Mouse (Mus musculus) B cell, adult 2 months (primary cell): ENCODE measurements around the gene Bcdin3d.

Experiments
- DNase-seq, 2 experiments: peaks; one replicate each; pipeline ENCODE4 v3.0.0; 2022

Bcdin3d gene

GRCm38 (mm10) chr15:99438966-99439698 lies 35.4 kb downstream of the Bcdin3d start:
- no peak for DNase-seq

GRCm38 (mm10) chr15:99433913-99434312 lies 40.6 kb downstream of the Bcdin3d start:
- no peak for DNase-seq

DNA sequence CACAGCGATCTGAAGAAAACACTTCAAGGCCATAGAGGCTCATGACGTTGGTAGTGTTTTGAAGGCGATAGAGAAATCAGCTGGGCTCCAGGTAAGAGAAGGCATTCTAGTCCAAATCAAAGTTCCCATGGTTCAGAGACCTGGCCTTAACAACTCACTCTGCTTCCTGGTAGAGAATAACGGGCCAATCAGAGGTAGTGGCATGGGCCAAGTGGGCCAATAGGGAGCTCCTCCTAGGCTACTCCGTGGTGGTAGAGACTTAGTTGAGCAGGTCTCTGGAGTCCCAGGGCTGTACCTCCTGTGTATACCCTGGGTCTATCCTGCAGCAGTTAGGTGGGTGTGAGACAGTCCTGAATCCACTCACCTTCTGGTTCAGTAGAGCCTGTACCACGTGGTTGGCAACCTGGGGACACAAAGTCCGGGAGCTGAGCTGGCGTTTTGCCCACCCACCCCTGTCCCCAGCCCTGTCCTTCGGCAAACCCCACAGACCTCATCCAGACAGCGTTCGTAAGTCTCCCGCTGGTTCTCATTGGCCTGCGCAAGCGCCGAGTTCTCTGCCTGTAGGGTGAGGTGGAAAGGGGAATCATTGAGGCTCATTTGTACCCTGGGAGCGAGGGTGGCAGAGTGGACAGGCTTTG lies 41.3 kb downstream of the Bcdin3d start:
- DNase-seq: no peak

GRCm38 (mm10) chr15:99431967-99432366 lies 42.6 kb downstream of the Bcdin3d start:
- DNase-seq: no peak

DNA sequence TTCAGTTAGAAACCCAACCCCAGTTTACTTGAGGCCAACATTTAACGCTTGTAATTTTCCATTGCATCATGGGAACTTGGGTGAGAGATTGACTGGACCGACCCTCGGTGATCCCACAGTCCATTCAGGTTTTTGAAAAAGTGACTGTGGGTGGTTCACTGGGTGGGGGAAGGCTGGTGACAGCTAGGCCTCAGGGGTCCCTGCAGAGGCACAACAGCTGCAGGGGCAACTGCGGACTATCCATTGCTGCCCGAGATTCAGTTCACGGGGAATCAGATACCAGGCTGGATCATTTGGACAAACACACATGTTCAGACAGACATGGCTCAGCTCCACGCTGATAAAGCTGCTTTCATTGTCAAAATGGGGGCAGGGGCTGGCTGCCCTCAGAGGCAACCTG lies 43.0 kb downstream of the Bcdin3d start:
- no peak for DNase-seq

- DNase-seq: no peak
Observed at GRCm38 (mm10) chr15:99431063-99431462, 43.5 kb downstream of the Bcdin3d start.

DNA sequence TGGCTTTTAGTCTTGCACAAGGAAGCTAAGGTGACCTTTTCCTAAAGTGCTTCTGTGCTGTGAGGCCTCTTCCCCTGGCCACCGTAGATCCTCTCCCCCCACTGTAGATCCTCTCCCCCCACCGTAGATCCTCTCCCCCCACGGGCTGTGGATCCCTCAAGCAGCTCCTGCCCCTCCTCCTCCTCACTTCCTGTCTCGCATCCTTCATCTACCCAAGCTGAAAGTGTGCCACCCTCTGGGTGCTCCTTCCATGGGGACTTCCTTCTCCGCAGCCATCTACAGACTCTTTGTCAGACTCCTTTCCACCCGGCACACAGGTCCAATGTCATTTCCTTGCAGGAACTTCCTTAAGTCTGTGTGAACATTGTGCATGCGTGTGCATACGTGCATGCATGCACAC lies 44.1 kb downstream of the Bcdin3d start:
- DNase-seq: no peak

DNA sequence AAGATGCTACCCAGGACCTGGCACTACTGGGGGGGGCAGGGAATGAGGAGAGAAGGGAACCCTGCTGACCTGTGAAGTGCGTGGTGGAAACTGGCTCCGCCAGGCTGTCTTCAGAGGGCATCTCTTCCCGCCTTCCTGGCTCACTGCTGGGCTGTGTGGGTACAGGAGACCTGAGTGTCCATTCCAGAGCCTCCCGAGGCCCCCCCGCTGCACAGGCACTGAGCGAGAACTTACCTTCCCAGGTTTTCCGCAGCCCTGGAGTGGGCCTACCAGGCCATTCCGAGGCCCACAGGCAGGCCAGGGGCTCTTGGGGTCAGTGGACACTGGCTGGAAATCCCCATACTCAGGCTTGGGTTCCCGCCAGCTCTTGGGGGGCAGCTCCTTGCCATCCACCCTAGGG lies 50.6 kb downstream of the Bcdin3d start:
- DNase-seq: no peak

DNA sequence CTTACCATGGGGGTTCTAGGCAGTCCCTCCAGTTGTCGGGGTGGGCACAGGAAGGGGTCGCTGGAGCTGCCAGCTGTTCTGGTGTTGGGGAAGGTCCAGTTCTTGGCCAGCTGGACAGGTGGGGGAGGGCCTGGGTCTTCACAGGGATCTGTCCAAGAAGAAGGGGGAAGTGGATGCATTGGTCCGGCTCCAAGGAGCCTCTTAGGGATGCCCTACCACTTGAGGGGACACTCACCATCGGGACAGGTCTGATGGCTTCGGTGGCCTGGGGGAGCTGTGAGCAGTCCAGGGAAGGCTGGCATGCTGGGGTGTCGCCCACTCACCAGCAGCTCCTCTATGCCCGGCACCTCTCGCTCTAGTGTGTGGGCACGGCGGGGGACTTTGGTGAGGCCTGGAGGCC lies 51.4 kb downstream of the Bcdin3d start:
- no peak for DNase-seq

DNA sequence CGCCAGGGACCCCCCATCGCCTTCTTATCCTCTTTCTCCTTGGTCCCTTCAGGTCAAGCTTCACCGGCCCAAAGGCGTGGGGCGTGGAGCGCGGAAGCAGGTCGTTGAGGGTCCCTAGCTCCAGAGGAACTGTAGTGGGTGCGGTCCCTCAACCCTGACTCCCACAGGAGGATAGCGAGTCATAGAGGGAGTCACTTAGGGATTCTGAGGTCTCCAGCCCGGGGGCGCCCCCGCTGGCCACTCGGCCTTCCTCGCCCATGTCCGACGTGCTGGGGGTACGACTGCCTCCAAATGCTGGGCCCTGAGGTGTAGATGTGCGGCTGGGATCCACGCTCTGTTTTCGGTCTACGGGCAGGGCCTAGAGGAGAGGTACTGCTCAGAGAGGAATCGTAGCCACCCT lies 52.0 kb downstream of the Bcdin3d start:
- DNase-seq: no peak

DNA sequence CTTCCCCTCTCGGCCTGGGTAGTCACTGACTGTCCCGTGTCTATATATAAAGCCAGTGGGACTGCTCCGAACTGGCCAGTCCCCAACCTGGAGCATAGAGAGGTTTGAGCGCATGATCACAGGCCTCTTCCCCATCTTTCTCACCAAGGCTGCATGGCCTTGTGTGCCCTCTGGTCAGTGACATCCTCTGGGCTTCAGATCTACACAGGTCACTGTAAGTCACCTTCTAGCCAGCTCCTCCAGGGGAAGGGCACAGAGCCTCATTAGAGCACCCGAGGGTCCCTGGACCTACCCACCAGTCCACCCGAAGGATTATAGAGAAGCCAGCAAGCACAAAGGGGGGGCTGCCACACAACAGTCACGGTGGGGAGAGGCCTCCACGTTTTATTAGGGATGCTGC lies 52.9 kb downstream of the Bcdin3d start:
- no peak for DNase-seq

DNA sequence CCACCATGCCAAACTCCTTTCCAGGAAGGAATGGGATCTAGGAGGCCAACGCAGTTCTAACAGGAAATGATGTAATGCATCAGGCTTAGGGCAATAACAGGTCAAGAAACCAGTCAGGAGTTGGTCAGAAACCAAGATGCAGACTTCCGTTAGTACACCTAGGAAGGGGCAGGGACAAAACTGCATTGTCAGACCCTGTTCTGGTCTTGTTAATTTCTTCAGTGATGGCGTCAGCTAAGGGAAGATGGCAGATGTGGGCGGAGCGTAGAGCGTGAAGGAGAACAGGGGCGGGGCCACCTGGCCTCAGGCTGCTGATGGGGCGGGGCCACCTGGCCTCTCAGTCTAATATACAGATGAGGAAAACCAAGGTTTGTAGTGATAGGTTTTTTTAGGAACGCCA lies 53.4 kb downstream of the Bcdin3d start:
- DNase-seq: peak; percentile 64 to 66

DNA sequence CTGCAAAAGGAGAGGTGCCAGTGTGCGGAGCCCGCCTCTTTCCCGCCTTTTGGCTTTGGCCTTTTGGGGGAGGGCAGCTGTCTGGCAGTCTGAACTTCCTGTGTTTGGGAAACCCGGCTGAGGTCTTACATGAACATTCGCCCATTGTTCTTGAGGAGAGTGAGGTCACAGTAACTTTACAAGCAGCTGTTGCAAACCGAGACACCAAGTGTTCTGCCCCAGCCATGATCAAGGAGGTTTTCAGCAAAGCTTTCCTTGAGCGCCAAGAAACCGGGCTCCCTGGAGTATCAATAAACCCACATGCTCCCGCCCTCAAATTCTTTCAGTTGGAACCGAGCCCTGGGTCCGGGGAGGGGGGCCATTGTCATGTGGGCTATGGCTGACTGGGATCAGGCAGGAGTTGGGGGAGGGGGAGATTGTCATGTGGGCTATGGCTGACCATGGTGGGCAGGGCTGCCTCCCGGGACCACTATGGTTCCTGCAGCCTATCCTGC lies 54.0 kb downstream of the Bcdin3d start:
- DNase-seq: no peak

DNA sequence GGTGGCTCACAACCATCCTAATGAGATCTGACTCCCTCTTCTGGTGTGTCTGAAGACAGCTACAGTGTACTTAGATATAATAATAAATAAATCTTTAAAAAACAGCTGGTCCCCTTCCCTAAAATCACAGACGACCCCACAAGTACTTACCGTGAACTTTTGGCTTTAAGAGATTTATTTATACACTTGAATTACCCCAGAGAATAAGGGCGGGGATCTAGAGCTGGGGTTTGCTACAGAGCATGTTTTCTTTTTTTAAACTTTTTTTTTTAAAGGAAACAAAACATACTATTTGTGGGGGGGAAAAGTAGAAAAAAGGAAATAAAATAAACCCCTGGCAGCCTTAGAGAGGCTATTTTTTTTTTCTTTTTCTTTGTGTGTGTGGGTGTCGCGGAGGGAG lies 54.4 kb downstream of the Bcdin3d start:
- no peak for DNase-seq
